Mouse (Mus musculus) cerebellum, adult 9-11 months (tissue): ENCODE results near the gene Ptpre.
A peak's percentile ranks its signal among the peaks of the same experiment; 100 is the strongest.
"Not testable (repeated sequence)": the region's sequence is repeated elsewhere in the genome, so short reads cannot be mapped to it uniquely, and the experiment has no call there.

Source experiments
- DNase-seq: peaks from one replicate; pipeline ENCODE4 v3.0.0; 2022

Gene Ptpre

DNA sequence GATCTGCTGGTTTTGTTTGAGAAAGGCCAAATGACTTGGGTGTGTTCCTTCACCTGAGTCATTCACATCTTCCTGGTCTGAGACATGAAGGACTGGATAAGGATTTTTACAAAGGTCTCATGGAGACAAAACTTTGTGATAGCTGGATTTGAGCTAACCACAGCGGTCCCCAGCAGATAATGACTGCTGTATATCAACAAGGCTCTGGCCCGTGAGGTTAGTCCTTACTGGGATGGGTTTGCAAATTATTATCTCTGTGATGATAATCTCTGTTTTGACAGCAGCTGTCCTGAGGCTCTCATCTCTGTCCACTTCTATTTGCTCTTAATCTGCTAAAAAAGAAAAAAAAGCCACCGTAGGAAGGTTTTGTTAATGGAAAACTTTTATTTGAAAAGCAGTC, 71.7 kb downstream of the Ptpre start:
- DNase-seq = no peak

DNA sequence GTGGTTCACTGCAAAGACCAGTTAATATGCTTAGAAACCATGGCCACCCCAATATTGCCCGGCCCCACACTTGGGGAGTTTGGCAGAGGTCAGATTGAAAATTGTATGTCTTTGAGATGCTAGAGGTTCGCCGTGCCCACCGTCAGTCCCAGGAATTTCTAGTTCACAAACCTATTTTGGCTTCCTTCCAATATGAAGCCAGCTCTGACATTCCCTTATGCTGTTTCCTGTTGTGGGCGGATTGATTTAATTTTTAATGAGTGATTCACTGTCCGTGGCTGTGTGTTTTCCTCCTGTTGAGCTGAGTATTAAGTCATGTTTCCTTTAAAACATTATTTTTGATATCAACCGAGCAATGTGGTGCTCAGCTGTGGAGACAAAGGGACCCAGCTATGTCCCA, 72.4 kb downstream of the Ptpre start:
- no peak for DNase-seq

DNA sequence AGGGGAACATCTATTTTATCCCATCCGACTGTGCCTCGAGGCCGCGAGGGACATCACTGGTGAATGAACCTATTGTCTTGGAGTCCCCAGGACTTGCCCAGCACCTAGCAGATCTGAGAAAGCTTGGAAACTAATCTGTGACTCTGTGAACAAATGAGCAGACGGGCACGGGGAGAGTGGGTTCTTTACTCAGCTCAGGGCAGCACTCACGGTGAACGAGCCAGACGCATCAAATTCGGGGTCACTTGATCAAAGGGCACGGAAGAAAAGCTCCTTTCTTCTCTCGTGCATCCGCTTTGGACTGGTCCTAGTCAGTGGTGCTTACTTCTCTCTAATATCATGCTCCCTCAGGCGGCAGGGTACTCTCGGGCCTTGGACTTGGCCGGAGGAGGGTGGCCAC, 75.0 kb downstream of the Ptpre start:
- no peak for DNase-seq

DNA sequence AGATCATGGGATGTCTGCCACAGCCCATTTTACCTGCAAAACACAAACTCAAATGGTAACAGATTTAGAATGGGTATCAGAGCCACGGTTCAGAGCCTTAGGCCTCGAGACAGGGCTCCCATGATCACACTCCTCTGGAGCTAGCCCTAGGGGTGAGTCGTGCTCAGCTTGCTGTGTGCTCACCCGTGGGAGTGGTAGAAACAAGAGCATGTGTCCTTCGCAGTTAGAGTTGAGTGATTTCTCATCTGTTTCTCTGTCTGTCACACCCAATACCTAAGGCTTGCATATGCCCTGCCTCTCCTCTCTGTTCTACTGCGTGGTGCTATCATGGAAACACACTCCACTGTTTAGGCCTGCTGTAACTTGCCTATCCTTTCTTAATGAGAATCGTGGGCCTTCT, 75.5 kb downstream of the Ptpre start:
- no peak for DNase-seq

DNA sequence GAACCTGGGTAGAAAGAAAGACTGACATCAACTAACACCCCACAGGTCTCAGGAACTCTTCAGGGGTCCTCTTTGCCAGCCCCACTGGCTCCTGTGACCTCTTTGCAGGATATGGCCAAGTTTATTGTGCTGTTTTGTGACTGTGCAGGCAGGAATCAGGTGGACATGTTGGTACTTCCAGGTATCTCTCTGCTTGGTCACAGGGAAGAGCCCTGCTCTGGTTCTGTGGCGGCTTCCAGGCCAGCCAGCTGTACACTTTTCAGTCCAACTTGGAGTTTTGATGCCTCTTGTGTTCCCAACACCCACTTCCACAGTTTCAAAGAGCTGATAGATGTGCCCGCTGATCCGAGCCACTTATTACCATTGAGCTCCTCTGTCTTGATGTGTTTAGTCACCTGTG, 76.1 kb downstream of the Ptpre start:
- no peak for DNase-seq

DNA sequence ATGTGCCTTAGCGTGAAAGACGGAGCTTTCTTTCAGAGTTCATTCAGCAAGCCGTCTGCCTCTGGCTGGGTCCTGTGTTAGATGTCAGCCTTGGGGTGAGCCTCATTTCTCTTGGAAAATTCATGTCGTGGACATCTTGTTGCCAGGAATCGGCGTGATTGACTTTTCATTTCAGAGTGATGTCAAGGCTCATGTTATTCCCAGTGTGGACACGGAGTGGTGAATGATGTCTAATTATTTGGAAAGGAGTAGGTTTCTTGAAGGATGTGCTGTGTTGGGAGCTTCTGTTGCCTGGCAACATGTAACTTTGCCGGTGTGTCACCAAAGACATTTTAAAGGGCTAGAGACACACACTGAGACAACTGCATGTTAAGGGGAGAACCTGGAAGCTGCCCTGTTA, 77.6 kb downstream of the Ptpre start:
- no peak for DNase-seq

DNA sequence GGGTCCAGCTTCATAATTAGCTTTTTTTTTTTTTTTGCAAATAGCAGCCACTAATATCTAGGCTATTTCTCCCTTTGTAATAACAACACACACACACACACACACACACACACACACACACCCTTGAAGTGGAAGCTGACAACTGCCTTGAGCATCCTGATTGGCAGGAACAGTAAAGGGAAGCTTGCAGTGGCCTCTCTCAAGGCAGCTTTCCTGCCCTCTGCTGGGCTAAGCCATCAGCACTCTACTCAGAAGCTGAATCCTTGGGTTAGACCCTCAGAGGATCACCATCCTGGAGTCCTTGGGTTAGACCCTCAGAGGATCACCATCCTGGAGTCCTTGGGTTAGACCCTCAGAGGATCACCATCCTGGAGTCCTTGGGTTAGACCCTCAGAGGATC, 79.2 kb downstream of the Ptpre start:
- not testable (repeated sequence) for DNase-seq

DNA sequence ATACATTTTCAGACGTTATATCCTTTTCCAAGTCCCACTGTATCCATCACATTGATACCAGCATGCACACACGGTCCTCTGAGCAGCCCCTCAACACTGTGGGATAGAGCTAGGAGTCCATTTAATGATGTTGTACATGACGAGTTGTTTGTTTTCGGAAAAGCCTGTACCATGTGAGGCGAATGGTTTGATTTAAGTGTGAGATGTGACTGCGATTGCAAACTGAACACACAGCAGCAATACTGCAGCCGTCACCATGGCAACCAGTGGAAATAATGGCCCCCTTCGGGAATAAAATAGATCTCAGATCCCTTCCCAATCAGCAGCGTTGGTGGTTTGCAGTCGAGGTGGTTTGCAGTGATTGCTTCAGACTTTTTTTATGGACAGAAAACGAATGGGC, 80.5 kb downstream of the Ptpre start:
- DNase-seq = no peak

DNA sequence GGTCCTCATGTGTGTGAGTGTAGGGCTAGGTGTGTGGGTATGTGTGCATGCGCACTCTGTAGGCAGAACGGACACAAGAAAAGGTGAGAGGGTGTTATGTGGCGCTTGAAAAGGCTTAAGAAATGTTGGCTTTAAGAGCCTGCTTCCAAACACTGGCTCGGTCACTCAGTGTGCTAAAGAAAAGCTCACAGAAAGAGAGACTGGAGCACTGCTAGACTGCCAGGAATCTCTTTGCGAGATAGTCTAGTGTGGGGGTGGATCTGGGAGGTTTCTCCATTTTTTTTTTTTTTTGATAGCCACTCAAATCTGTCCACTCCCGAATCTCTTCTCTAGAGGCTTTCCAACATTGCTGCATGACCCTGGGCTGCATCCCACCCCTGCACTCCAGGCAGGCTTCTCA, 84.4 kb downstream of the Ptpre start:
- DNase-seq = no peak

DNA sequence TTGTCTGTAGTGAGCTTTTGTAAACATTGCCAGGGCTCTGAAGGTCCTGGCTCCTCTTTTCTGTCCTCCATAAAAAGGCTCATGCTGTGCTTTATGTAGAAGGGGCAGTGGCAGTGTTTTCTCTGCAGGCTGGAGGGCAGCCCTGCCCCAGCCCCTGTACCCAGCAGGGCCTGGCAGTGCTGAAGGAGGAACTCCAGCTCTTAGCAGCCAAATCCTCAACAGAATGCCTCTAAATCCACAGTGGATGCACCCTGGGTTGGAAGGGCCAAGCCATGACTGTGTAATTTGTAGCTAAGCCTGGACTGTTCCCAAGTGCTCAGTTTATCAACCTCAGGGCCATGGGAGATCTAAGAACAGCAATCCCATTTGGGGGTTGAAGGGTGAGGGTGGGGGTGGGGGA, 85.0 kb downstream of the Ptpre start:
- DNase-seq = peak; percentile 47

DNA sequence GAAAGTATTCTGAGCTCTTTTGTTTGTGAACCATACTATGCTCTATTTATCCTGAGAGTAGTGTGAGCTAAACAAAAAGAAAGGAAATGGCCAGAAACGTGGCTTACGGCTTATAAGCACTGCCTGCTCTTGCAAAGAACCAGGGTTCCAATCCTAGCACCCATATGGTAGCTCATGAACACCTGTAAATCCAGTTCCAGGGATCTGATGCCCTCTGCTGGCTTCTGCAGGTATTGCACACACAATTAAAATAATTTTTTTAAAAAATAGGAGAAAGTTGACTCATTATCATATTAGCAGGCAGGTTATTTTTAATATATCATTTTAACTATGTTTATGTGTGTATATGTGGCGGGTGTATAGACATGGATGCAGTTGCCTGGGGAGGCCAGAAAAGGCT, 87.6 kb downstream of the Ptpre start:
- no peak for DNase-seq

DNA sequence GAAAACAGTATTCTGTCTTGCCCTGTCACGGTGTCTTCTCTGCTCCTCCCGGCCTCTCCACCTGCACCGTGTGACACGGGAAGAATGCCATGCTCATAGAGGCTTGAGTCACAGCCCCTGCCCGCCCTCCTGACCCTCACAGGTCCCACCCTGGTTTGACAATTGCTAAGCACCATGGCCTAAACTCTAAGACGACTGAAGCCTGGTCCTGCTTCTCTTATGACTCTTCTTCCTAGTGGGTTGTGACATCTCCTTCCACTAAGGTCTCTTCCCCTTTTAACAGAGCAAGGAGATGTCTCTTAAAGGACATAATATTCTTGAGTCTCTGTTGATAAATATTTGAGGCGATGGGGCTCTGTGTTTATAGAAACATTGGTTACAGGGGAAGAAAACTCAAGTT, 91.1 kb downstream of the Ptpre start:
- no peak for DNase-seq

DNA sequence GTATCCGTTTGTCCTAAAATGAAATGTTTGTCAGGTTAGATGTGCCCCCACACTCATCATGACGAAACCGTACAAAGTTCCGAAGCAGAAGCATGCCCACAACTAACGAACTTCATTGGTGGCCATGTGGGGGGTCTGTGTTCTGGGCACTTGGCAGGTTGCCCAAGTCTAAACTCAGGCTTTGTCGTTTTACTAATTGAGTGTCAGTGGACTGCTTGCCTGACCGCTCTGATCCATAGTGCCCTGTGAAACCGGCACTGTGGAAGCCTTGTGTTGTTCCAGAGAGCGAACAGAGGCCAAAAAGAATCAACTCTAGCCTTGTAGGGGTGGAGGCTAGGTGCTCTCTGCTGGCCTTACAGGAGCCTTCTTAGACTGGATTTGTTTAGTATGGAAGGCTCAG, 91.7 kb downstream of the Ptpre start:
- DNase-seq = no peak

DNA sequence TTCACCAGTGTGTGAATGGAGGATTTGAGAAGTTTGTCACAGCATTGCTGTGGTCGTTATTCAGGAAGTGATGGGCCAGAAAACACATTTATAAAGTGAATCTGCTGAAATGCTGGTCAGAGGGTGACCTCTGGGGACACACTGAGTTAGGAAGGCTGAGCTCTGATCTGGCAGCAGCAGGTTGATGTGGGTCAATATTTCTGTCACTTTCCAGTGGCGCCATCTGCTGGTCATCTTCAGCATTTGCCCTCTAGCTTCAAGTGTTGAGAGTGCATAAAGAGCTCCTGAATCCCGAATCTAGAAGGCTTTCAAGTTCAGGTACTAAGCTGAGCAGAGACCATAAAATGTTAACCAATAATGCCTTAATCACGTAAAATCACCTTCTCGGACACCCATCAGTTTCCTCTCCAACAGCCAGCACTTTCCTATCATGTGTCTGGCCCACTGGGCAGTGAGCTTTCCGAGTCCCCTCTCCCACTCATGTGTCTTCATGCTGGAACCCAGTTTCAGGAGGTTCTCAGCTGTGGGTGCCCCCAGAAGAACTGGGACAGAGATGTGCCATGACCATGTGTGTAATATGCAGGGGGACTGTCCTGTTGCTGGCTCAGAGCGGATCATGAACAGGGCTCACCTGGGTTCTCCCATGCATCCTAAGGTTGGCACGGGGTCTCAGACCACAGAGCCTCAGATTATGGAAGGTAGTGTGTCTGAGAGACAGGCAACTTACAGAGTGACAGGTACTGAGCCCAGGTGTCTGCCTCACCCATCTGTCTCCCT, 94.7 kb downstream of the Ptpre start:
- peak; percentile 78 for DNase-seq

DNA sequence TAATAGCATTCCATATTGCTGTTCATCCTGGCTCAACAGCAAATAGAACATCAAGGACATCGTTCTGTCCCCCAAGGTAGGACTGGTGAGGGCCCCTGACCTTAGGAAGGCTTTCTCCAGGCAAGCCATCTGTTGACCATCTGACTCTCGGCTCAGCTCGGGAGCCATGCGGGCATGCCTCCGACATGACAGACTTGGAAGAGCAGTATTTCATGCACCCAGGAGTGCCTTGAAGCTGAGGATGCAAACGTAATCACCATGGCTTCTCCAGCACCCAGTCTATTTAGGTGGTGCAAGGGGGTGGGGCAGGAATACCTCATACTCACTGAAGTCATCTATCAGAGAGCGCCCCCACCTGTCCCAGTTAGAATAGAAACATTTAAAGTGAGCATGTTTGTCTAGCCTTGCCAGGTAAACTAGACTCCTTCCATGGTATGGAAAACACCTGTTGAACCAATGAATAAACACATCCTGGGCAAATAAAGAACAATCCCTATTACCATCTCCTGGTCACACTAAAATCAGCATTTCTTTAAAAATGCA, 95.5 kb downstream of the Ptpre start:
- DNase-seq = peak; percentile 24

DNA sequence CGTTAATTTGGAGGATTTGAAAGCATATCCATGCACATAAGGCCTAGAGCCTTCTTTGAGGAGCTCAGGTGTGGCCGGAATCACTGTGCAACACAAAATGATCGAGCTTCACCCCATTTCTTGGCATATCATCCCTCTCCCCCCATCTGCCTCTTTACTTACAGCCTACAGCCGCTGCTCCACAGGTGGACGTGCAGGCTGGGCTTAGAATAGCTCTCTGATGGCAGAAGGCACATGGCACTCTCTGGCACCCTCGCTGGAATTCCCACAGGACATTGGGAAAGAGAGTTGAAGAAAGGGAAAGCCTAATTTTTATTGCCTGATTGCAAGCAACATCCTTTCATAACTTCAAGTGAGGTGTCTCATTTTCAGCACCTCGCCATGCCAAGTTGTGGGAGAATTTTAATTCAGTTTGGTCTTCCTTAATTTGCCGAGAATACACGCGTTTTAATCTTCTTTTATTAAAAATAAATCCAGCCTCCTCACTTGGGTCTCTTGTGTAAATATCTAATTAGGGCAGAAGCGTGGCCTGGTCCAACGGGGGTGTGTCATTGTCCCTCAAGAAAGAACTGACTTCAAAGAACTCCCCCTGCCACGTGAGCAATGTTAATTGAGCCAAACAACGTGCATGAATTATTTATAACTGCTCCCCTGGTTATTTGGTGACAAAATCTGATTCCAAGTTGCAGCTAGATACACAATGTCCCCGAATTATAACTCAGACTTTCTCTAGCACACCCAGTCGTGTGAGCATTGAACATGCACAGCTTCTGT, 97.8 kb downstream of the Ptpre start:
- DNase-seq = peak; percentile 72

DNA sequence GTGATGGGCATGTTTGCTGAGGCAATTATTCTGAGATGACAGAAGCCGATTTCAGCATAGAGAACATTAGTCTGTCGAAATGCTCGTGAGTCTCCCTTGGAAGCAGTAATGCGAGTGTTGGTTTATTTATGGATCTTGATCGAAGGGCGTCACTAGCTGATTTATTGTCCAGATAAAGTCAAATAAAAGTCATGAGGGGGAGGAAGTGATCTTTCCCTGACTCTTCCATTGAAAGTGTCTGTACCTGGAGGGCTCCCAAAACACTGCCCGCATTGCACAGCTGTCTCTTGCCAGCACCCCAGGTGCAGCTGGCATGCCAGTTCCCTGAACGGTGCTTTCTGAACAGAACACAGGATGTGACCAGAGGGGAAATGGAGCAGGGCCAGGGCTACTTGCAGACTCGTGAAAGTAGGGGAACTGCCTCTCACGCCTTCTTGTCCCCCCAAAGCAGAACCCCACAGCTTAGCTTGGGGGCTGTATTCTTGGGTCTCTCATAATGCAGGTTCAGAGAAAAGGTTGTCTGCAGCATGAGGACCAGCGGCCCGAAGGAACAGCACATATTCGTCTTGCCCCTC, 100.2 kb downstream of the Ptpre start:
- DNase-seq = no peak

DNA sequence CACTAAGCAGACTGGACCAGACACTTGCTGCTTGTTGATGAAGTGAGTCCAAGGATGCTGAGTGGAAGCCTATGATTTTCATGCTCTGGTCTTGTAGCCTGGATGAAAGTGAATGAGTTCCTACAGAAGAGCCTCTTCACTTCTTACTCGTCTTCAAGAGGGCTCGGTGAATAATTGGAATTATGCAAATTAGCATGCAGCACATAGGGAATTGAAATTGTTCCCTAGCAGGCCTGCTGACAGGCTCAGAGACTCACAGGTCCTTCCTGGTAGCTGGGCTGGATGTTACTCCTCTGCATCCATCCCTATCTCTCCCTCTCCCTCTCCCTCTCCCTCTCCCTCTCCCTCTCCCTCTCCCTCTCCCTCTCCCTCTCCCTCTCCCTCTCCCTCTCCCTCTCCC, 102.1 kb downstream of the Ptpre start:
- no peak for DNase-seq

DNA sequence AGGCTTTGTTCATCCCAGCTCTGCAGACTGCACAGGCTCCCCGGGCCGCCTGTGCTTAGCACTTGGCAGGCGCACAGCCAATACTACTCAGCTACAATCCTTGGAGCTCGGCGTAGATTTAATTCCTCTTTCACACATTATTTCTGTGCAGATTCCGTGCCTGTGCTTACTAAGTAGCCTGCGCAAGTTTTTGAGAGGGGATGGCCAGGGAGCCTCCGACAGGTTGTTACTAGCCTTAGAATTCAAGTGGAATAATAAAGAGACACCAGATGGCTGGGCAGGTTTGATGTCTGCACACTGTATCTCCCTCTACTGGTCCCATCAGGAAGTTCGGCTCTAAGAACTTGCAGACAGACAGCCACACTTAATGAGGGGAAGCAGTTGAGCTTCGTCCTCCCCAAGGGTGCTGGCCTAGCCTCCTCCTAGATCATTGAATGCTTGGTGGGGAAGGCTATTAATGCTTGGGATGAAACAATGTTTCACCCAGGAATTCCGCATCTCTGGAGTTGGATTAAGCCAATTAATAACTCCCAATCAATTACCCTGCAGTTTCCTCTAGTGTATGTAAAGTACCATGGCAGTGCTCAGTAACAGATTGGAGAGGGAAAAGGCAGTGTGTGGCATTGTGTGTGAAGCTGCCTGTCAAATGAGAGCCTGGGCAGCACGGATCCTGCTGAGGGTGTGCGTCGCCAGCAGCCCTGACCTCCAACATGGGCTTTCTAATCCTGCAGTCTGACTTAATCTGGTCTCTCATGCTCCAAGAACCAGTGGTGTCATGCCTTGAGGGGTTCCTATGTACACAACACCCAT, 104.6 kb downstream of the Ptpre start:
- peak; percentile 63 for DNase-seq

DNA sequence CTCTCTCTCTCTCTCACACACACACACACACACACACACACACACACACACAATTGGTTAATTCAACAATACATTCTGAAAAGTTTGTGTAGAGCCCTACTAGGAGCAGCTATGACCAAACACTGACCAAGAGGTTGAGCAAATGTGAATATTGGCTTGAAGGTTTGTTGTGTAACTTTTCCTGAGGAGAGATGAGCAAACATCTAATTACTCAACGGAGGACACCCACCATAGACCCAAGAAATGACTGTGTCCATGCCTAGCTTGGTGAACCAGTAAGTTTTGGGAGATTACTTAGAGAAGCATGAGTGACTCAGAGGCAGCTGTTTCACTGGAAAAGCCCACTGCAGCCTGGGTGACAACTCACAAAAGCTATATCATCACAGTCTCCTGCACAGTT, 107.2 kb downstream of the Ptpre start:
- DNase-seq = no peak

DNA sequence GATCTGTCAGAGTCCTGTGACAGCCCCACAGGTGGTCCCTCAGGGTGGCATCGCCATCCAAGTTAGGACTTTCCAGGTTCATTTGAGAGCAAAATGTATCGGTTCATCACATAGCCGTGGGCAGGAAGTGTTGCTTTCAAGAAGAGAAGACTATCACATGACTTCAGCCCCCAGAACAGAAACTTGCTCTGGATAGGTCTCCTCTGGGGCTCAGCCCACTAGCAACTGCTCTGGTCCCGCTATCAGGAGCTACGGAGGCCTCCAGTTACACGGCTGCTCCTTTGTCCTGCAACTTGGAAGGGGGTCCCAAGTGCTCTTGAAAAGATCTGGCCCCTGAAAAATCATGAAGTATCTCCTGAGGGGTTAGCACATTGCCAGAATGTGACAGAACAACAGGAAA, 109.7 kb downstream of the Ptpre start:
- DNase-seq = no peak

DNA sequence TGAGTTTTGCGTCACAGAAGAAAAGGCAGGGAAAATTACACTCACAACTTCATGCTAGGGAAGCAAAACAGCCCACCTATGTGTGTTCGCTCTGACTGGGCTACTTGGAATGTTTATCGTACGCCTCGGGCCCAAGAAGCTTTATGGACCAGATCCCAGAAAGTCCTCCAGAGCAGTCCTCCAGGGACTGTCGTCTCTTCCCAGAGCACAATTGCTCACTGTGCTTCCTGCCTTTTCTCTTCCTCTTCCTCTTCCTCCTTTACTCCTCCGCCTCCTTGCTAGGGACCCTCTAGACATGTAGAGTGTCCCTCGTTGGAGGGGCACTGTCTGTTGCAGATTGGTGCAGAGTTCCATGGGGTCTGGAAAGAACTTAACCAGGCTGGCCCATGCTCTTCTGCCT, 111.5 kb downstream of the Ptpre start:
- DNase-seq = no peak

DNA sequence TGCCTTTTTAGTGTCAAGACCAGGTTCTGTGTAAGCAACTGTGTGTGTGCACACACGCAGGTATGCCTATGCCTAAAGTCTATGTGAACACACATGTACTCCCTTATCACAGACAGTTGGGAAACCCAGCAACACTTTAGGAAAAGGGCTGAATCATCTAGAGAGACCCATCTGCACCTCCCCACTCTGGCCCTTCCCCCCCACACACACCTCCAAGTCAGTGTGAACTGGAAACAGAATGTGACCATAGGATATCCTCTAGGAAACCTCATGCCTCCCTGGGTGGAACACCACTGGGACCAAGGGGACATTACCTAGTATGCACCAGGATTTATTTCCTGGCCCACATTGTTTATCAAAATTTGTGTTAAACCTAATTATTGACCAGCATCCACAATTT, 112.0 kb downstream of the Ptpre start:
- no peak for DNase-seq
